Mouse (Mus musculus): ENCODE measurements at regions not wholly inside any gene's neighbourhood (a gene's known extent, or its start where the extent isn't known, plus 50 kb on each side); places are given as distances from the start of the nearest gene placed in this dataset.

GRCm38 (mm10) chr19:54244176-54244575, 200.2 kb downstream of the Adra2a start:
- DNase-seq (ENCODE audit: low read depth, low spot score) = no peak

GRCm38 (mm10) chr19:54248256-54248936, 204.4 kb downstream of the Adra2a start:
- no peak for DNase-seq (ENCODE audit: low read depth, low spot score)

- DNase-seq (ENCODE audit: low read depth, low spot score) = no peak
Measured at GRCm38 (mm10) chr19:54252145-54252664, 208.3 kb downstream of the Adra2a start.

GRCm38 (mm10) chr19:54257889-54258288, 213.9 kb downstream of the Adra2a start:
- no peak for DNase-seq (ENCODE audit: low read depth, low spot score)

GRCm38 (mm10) chr19:54259175-54259574, 215.2 kb downstream of the Adra2a start:
- no peak for DNase-seq (ENCODE audit: low read depth, low spot score)

- DNase-seq (ENCODE audit: low read depth, low spot score) = no peak
Measured at GRCm38 (mm10) chr19:54277368-54277767, 233.4 kb downstream of the Adra2a start.

GRCm38 (mm10) chr19:54285481-54285880, 241.5 kb downstream of the Adra2a start:
- DNase-seq (ENCODE audit: low read depth, low spot score) = no peak

GRCm38 (mm10) chr19:54297663-54298388, 253.9 kb downstream of the Adra2a start:
- no peak for DNase-seq (ENCODE audit: low read depth, low spot score)

GRCm38 (mm10) chr19:54311289-54311688, 267.3 kb downstream of the Adra2a start:
- DNase-seq (ENCODE audit: low read depth, low spot score) = no peak

- no peak for DNase-seq (ENCODE audit: low read depth, low spot score)
Measured at GRCm38 (mm10) chr19:54311723-54312122, 267.8 kb downstream of the Adra2a start.

GRCm38 (mm10) chr19:54323276-54323675, 279.3 kb downstream of the Adra2a start:
- no peak for DNase-seq (ENCODE audit: low read depth, low spot score)

- DNase-seq (ENCODE audit: low read depth, low spot score) = peak; percentile 3
Measured at GRCm38 (mm10) chr19:54324991-54325390, 281.0 kb downstream of the Adra2a start.

- no peak for DNase-seq (ENCODE audit: low read depth, low spot score)
Measured at GRCm38 (mm10) chr19:54332140-54332539, 288.2 kb downstream of the Adra2a start.

GRCm38 (mm10) chr19:54340778-54341291, 296.9 kb downstream of the Adra2a start:
- no peak for DNase-seq (ENCODE audit: low read depth, low spot score)

GRCm38 (mm10) chr19:54359731-54360130, 315.8 kb downstream of the Adra2a start:
- DNase-seq (ENCODE audit: low read depth, low spot score) = no peak

GRCm38 (mm10) chr19:54360660-54361059, 316.7 kb downstream of the Adra2a start:
- no peak for DNase-seq (ENCODE audit: low read depth, low spot score)

GRCm38 (mm10) chr19:54385101-54385500, 341.1 kb downstream of the Adra2a start:
- no peak for DNase-seq (ENCODE audit: low read depth, low spot score)

GRCm38 (mm10) chr19:54391406-54391805, 347.5 kb downstream of the Adra2a start:
- no peak for DNase-seq (ENCODE audit: low read depth, low spot score)

- no peak for DNase-seq (ENCODE audit: low read depth, low spot score)
Measured at GRCm38 (mm10) chr19:54399651-54400050, 355.7 kb downstream of the Adra2a start.

GRCm38 (mm10) chr19:54407904-54408303, 364.0 kb downstream of the Adra2a start:
- no peak for DNase-seq (ENCODE audit: low read depth, low spot score)

- DNase-seq (ENCODE audit: low read depth, low spot score) = no peak
Measured at GRCm38 (mm10) chr19:54429062-54429461, 385.1 kb downstream of the Adra2a start.

- DNase-seq (ENCODE audit: low read depth, low spot score) = no peak
Measured at GRCm38 (mm10) chr19:54440713-54441112, 396.8 kb downstream of the Adra2a start.

All from WW6 (cell line).